Mouse (Mus musculus): ENCODE results near the gene Tmprss6.

Tmprss6 gene

DNA sequence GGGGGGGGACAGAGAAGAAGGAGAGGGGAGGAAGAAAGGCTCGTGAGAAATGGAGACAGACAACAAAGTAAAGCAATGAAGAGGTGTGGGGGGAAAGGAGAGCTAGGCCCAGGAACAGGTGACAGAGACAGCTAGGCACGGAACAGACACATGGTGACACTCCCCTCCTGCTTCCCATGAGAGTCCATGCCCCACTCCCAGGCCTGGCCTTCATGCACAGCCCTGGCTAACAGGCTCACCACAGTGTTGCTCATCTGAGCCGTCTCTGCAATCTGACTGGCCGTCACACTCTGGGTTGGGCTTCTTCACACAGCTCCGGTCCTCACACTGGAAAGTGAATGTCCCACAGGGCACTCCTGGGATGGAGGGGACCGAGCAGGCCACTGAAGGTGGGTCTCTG, 24.6 kb downstream of the Tmprss6 start:
- no peak for DNase-seq

DNA sequence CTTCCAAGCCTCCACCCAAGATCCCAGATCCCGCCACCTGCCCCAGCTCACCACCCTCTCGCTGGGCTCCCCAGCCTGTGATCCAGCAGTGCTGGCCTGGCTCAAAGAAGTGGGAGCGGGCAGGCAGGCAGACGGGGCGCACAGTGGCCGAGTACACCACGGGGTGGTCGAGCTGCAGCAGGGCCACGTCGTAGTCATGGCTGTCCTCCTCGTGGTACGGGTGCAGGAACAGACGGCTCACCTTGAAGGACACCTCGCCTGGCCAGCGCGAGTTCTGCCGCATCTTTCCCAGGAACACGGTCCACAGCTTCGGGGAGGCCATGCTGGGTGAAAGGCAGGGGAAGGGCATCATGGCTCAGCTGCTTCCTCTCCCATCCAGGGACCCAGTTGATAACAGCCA, 26.2 kb downstream of the Tmprss6 start:
- DNase-seq: no peak

DNA sequence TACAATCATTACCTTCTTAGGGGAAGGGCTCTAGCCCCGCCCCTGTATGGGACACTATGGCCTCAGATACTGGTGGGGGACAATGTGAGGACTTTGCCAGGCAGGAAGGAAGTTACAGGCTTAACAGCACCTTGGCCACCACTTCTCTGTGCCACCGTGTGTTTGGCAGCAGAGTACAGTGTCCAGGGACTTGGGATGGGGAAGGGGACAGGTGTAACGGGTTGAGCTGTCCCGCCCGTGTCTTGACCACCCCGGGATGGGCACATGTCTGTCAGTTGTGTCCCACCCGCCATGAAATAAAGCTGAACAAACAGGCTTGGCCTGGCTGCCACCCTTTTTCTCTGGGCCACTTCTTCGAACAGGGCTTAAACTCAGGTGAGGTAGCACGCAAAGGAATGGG, 29.5 kb downstream of the Tmprss6 start:
- DNase-seq: no peak

DNA sequence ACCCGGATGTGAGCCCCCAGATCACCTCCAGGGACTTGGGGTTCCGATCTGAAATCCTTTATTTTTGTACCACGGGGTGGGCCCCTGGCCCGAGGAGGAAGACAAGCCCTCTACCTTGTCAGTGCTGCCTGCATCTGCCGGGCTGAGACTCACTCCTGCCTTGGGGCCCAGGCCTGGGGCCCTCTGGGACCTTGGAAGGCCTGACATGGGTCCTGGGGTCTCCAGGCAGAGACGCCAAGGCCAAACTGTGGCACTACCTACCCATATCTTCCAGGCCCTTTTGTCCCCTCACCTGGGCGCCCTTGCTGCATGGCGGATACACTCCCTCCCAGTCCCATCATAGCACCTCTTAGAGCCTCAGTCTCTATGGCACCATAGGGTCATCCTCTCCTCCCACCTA, 29.9 kb downstream of the Tmprss6 start:
- DNase-seq: no peak

DNA sequence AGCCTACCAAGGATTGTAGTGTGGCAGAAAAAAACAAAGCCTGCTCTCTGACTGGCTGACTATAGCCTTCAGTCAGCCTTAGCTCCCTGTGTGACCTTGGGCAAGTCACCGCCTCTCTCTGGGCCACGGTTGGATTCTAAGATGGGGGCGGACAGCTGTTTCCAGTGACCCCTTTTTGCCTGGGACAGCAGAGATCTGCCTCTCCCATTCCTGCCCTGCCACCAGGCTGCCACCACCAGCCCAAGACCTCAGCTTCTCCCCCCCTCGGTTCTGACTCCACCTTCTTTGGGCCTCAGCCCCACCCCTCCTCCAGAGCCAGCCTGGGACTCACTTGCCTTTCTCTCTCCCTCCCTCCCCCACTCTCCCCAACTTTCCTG, 30.4 kb downstream of the Tmprss6 start:
- DNase-seq: no peak

DNA sequence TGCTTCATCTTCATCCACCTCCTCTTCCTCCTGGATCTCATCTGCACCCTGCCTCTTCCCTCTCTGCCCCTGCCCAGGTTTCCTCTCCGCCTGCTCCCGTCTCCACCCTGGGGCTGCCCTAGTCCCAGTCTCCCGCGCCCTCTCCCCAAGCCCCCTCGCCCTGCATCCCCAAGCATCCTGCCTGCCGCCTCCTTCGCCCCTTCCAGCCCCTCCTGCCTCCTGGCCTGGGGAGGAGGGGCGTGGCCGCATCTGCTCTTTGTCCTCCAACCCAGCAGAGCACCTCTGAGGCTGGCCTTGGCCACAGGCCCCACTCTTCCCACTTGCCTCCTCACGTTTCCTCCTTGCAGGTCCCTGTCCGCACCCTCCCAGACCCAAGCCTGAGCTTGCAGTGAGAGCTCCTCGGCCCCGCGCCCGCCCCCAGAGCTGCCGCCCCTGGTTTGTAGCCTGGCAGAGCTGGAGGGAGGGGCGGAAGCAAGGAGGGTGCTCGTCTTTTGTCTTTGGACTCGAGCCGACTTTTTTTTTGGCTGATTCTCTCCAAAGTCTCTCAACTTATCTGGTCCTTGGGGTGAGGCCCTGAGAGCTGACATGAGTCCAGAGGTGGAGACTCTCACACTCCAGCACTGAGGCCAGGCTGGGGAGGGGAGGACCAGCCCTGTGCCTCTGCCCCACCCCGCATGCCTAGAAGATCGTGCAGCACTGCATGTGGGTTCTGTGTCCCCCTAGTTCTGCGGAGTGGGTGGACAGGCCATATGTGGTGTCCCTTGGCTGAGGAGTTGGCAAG, 31.0 kb downstream of the Tmprss6 start:
- DNase-seq: peak; percentile 84

DNA sequence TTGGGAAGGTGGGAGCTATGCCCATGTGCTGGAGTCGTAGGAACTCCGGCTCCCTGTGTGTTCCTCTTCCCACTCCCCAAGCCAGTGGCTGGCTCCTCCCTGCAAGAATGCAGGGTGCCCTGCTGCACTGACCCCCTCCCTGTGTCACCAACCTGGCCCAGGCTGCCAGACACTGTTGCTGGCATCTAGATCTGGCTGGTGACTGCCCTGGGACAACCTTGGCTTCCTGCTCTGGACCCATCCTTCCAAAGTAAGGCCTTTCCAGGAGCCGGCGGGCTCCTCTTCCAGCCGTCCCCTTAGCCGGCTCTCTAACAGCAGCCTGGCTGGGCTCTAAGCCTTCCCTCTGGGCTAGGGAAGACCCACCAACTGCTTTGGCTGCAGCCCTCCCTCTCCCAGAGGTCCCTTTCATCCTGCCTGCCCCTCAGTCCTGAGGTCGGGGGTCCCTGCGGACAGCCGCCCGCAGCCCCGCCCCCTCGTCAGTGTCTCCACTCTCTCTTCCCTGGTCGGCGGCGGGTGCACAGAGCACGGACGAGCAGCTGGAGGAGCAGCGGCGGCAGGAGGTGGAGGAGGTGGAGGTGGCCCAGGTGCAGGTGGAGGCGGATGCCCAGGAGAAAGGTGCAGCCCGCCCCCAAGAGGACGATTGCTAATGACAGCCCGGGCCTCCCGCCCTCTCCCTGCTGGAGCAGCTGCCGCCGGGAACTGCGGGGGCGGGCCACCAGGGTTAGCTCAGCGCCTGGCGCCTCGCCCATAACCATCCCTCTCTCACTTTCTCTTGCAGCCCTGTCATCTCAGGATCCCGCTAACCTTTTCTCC, 31.8 kb downstream of the Tmprss6 start:
- peak; percentile 95 for DNase-seq

DNA sequence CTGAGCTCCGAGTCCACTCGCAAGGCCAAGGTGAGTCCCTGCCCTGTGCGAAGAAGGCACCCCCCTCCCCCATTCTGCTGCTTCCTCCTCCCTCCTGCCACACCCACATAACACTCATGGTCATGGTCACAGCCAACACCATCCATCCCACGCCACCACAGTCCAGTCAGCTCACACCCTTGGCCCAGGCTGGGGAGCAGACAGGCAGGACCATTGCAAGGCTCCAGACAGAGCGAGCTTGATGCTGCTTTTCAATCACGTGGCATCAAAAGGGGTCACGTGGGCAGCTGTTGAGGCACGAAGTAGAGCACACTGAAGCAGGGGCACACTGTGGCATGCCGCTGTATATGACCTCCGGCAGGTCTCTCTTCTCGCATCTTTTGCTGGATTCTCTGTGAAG, 32.8 kb downstream of the Tmprss6 start:
- DNase-seq: no peak

DNA sequence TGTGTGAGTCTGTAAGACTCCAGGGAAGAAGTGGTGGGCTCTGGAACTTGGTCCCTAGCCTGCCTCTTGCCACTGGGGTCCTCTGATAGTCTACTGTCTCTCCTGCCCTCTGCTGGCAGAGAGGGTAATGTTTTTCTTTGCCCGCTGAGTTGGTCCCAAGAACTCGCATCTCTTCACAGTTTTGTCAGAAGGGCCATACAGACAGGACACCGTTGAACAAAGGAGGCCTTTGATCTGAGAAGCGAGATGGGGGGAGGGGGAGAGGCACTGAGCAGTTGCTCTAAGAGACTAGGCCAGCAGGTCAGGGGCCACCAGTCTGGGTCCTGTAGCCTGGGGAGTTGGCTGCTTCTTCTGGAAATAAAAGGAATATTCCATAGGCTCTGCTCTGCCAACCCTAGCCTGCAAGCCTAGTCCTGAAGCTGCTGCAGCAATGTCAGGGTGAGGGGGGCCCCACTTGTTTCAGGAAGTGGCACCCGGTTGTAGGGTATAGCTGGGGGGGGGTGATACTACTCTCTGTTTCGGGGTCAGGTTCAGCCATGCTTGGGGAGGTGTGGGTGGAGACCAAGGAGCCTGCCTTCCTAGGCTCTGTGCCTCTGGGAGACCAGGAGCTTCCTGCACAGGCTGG, 33.4 kb downstream of the Tmprss6 start:
- no peak for DNase-seq

DNA sequence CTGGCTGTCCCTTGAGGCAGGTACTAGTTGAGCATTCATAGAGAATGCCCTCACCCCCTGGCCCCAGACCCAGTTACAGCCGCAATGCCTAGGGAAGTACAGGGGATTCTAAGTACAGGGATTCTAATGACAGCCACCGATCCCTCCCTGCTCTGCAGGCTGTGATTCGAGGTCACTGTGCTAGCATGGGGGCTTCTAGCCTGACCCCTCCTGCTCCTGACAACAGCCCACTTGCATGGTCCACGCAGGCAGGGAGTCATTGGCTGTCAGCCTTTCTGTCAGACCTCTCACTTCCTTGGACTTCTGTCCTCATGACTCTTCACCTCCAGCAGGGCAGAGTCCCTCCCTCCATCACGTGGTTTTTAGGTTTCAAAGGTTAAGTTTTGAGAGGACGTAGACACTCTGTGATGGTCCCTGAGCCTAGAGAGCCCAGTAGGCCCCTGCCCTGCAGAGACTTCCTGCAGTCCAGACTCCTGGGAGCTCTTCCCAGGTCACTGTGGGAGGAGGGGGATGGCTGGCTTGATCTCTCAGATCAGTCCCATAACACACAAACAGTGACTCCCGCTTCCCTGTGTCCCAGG, 36.8 kb downstream of the Tmprss6 start:
- DNase-seq: no peak

DNA sequence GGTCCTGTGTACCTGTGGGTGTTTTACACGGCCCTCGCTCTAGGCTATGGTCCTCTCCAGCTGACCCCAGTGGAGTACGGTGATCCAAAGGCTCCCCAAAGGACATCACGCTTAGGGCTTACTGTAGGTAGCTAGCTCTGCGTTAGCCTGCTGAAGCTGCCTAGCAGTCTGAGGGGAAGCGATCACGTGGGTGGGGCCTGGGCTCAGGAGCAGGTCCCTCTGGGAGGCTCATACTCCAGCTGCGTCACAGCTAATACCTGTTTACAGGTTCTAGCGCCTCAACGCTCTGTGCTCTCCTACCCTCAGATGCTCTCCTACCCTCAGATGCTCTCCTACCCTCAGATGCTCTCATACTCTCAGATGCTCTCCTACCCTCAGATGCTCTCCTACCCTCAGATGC, 37.6 kb downstream of the Tmprss6 start:
- DNase-seq: no peak

DNA sequence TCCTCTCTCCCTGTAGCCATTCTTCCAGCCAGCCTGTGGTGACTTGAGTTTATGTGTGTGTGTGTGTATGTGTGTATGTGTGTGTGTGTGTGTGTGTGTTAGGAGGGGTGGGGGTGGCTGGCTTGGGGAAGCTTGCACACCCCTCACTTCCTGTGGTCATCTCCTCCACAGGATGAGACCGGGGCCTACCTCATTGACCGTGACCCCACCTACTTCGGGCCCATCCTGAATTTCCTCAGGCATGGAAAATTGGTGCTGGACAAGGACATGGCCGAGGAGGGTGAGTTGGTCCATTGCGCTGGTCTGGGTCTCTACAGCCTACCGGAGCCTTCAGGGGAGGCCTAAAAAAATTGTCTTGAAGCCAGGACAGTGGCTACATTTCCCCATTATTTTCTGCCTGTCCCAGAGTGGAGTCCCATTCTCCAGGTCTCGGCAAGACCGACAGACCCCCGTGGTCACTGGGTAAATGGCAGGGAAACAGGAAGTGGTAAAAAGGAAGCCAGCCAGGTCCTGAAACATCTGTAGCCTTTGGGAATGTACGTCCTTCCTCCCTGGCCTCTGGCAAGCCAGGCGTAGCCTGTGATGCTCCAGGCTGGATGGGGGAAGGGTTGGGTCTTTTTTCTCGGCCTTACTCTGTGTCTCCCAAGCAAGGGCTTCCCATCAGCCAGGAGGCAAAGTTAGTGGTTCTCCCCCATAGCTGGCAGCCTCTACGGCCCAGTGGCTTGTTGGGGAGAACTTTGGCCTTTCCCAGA, 38.4 kb downstream of the Tmprss6 start:
- DNase-seq: no peak

DNA sequence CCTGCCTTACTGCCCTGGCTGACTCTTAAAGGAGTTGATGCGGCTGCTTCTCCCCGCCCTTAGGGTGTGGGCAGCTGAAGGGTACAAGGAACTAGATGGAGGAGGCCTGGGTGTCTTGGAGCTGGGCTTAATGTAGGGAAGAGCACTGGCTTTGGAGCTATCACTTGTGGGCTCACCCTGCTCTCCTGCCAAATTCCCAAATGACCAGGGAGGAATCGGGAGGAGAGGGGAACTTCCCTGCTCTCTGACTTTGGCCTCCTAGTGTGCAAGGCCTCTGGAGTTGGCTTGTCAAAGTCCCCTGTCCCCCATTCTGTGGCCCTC, 39.3 kb downstream of the Tmprss6 start:
- DNase-seq: no peak

DNA sequence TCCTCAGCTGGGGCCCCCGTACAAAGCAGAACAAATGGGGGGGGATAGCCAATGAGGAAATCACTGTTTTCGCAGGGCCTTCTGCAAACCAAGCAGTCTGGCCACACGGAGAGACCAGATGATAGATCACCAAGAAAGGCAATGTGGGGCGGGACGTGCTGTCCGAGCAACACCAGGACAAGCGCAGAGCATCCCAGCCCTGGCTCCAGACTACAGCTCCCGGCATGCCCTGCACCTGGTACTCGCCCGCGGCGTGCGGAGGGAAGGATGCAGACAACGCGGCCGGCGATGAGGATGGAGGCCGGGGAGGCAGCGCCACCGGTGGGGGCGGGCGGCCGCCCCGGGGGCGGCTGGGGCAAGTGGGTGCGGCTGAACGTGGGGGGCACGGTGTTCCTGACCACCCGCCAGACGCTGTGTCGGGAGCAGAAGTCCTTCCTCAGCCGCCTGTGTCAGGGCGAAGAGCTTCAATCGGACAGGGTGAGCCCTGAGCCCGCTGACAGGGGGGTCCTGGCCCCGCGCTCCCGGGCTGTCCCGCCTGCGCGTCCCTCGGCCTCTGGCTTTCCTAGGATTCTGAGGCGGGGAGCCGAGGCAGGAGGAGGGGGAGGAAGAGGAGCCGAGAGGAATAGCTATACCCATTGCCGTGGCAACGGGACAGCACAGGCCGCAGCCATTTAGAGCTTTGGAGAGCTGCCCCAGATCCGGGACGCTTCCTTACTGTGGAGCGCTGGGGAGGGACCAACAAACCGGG, 39.9 kb downstream of the Tmprss6 start, which contains the start of gene Kctd17:
Gene Kctd17 (plus strand): TSS at position 174 of the 748 bp plus-strand sequence.
- DNase-seq: peak; percentile 91

DNA sequence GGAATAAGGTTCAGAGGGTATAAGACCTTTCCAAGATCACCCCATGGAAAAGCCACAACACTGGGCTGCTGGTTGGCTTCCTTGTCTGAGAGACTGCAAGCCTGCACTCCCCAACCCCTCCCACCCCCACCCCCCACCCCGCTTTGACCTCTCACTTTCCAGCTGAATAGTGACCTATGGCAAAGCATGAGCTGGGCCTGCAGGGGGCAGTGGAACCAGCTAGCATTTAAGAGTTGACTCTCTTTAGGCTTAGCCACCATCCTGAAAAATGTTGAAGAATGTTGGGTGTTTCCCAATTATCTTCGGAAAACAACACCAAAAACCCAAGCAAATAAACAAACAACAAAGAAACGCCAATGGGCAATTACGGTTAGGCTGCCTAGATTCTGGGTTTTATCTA, 43.2 kb downstream of the Tmprss6 start:
- DNase-seq: no peak

DNA sequence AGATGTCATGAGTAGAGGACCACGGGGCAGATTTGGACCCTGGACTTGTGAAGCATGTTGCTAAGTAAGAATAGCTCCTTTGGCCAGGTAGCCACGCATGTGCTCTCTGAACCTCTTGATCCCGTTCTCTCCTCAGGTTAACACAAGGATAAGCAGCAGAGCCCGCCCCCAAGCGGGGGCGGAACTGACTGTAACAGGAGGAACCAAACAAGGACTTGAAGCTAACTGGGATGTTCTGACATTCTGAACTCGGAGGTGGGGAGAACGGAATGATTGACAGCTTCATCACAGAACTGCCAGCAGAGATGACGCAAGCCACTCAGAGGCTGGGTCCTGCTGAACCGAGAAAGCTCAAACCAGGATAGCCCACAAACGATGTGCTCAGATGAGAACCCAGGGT, 43.9 kb downstream of the Tmprss6 start:
- no peak for DNase-seq

DNA sequence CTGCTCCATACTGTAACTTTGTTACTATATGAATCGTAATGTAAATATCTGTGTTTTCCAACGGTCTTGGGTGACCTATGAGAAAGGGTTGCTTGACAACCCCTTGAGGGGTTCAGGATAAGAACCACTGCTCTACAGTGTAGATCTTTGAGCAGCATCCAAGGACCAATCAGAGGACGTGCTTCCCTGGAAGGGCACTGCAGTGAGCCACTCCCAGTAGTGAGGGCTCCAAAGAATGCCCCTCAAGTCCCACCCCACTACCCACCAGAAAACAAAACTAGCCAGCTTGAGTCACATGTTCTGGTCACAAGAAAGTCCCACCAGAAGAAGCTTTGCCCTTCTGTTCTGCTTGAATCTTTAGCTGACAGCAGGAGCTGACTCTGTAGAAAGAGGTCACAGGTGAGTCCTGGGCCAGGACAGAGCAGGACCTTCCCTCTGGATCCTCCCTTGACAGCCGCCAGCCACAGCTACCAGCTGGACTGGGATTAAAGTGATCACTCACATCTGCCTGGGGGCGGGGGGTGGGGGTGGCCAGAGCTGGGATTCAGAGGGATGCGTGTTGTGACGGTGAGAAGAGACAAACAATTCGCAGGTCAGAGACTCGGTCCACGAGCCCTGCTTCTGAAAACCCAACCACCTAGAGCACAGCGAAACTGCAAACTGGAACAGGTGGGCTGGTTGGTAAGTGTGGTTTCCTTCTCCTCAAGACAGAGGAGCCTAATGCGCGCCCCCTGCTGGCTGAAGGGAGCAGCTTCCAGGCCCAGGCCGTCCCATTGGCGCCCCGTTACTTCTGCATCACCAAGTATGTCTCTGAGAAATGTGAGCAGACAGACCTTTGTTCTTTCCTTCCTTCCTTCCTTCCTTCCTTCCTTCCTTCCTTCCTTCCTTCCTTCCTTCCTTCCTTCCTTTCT, 46.1 kb downstream of the Tmprss6 start:
- peak; percentile 87 for DNase-seq

DNA sequence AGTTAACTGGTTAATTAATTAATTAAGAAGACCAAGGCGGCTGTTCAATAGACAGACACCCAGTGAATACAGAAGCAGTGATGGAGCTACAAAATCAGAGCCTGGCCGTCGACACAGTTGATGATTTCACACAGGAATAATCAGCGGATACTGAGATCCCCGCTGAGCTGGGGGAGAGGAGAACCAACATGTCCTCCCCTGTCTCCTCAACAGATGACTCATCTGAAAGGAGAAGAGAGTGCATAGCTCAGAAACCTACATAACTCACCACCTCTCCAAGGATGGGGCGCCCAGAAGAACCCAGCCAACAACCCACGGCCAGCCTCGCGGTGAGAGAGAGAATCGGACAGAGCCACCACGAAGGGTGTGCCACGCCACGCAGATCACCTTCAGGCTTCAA, 48.0 kb downstream of the Tmprss6 start:
- DNase-seq: no peak

DNA sequence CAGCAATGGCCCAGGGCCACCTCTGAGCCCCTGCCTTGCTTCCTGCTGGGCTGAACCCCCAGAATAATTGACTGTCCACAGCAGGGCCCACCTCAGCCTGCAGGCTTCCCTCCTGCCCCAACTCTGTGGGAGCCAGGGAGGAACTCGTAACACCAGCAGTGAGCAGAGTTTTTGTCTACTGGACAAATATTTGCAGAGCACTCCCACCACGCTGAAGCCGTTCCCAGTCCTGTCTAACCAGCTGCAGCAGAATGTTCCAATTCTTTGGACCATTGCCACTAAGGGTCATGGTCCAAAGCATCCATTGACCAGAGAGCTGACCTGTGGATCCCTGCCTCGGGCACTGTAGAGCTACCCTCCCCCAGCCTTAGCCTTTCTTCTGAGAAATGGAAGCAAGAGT, 51.5 kb downstream of the Tmprss6 start:
- no peak for DNase-seq

DNA sequence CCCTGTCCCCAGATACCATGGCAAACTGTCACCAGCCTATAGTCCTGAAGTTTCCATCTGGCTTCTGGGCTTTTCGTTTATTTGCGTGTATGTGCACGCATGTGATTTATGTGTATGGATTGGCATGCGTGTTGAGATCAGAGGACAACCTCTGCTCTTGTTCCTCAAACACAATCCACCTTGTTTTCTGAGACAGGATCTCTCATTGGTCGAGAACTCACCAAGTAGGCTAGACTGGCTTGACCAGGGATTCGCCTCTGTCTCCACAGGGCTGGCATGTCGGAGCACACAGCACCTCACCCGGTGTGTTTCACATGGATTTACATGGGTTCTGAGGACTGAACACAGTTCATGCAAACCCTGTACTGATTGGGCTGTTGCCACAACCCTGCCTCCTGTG, 54.3 kb downstream of the Tmprss6 start:
- no peak for DNase-seq

DNA sequence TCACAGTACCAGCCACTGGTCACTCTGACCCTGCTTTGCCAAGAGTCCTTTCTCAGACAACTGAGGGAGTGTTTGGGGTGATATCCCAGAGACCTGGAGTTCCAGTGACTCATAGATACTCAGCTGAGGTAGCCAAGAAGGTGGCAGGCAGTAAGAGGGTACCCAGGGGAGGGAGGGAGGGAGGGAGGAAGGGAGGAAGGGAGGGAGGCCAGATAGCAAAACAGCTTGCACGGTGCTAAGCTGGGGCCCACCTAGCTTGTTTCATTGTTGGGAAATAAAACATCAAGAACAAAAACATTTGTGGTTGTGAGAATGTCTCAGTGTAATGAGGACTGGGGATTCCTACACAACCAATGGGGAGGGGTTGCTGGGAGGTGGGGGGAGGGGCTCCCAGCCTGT, 54.7 kb downstream of the Tmprss6 start:
- DNase-seq: no peak

Data from right cerebral cortex, adult 18-20 months (tissue).